Mouse (Mus musculus): ENCODE measurements around the gene Tlcd1.

DNA sequence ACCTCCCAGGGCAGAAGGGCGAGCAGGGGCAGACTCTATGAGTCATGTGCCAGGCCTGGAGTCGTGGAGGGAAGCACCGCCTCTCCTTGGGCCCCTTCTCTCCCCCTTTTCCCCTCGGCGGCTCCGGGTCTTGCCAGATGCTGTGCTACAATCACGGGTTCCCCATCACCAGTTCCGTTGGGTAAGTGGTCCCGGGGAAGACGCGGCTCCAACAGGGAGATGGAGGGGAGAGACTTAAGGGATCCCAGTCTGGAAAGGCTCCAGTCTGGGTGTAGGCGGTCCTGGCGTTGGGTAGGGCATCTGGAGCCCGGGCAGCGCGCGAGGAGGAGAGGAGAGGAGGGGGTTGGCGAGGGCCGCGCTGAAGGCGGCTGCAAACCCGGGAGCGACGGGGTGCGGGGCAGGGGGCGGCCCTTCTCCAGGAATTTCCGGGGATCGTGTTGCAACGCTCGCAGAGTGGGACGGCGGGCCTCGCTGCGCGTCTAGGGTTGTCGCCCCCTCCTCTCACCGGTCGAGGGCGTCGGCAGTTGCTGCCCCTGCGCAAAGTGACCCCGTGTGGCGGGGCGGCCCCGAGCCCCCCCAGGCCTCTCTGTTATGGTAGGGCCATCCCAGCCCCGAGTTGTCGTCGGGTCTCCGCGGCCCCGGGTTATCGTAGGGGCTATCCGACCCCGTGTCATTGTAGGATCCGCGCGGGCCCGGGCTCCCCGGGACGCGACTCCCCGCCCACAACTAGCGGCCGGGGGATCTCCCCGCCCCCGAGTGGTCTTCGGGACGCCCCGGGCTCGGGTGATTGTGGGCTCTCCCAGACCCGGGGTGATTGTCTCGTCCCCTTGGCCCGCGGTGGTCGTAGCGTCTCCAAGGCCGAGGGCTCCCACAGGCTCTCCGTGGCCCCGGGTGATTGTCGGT lies 12.1 kb downstream of the Tlcd1 start, which contains the start of gene Rab34:
- no peak for TF ChIP-seq CTCF (IDR thresholded peaks at IDR 0.05; ENCODE audit: low read depth)
- no peak for TF ChIP-seq EP300 (IDR thresholded peaks at IDR 0.05; ENCODE audit: low read depth)

All from heart, postnatal 0 days (tissue).